Mouse (Mus musculus) adrenal gland, postnatal 0 days (tissue): ENCODE data around the gene Pdia5. TPM values are rescaled to one million over a fixed set of nuclear protein-coding genes. Genes with fewer than 3 reads are reported as not detected.

ENCODE experiments used
- microRNA-seq: library from miRNA; unstranded; fragments of <30 nt; microRNA quantifications from one replicate; pipeline ENCODE4, GENCODE M21; 2016; ENCODE audit warnings: borderline replicate concordance; ENCODE audit not compliant: insufficient number of aligned reads
- polyA plus RNA-seq: library from polyadenylated mRNA; unstranded; fragments of >200 nt; fragmentation: Nextera tagmentation; extraction: Ambion mirVana; gene quantifications from 2 replicates; pipeline ENCODE4 v1.2.1, GENCODE M21; 2015

Pdia5 gene
- polyA plus RNA-seq: 17.3 and 24.7 TPM in 2 replicates

GRCm38 (mm10) chr16:35490231-35491070, at the start of gene Pdia5:
TSS of gene Pdia5 (minus strand) at chr16:35490873.

GRCm38 (mm10) chr16:35363150-35364062, 127.3 kb downstream of the Pdia5 start, which contains the start of gene Sec22a:
TSS of gene Sec22a (minus strand) at chr16:35363918.

Small RNA genes within 50 kb of the gene (microRNA-seq; reads per million reads assigned to microRNA genes)
- gene Gm25548: not detected

Other genes with a start within 250 kb of the Pdia5 start
- 64.6 and 69.4 TPM in 2 replicates for gene Sec22a, start 127.0 kb downstream of the Pdia5 start, polyA plus RNA-seq
- gene Sema5b, start 50.3 kb upstream of the Pdia5 start, polyA plus RNA-seq: 5.5 and 16.7 TPM in 2 replicates